5 mouse cellular contexts compared by ENCODE assay signal in the genomic region with DNA sequence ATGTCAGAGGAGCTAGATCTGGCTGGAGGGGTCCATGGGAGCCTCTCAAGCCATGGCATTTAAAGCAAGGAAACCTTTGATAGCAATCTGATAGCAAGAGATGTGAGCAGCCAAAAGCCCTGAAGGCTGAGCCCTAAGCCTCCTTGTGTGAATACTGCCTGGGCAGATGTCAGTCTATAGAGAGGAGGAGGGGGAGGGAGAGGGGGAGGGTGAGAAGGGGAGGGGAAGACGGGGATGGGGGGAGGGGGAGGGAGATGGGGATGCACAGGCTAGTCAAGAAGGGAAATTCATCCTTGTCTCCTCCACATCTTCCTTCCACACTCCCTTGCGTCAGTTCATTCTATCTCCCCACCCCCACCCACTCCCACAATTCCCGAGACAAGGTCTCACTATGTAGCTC.
"Had no signal": no experiment of that assay in that cellular context is flagged by ENCODE, and none has a peak within 500 bp of the region (broad histone marks: within the 10 kb centered on the region; RNA-seq: fewer than 3 reads in every experiment).

No protein-coding gene starts in this region.

- DNase-seq: right cerebral cortex, postnatal 25 days; thymus, postnatal 14 days had no signal

- H3K36me3 ChIP-seq: limb, embryonic 13.5 days had no signal

- H3K4me3 ChIP-seq: limb, embryonic 13.5 days had no signal

- H3K27ac ChIP-seq: limb, embryonic 13.5 days; liver, embryonic 14.5 days; stomach, postnatal 0 days had no signal

- H3K9me3 ChIP-seq: limb, embryonic 13.5 days had no signal

- H3K9ac ChIP-seq: limb, embryonic 13.5 days; liver, embryonic 14.5 days had no signal
